In the genomic region with DNA sequence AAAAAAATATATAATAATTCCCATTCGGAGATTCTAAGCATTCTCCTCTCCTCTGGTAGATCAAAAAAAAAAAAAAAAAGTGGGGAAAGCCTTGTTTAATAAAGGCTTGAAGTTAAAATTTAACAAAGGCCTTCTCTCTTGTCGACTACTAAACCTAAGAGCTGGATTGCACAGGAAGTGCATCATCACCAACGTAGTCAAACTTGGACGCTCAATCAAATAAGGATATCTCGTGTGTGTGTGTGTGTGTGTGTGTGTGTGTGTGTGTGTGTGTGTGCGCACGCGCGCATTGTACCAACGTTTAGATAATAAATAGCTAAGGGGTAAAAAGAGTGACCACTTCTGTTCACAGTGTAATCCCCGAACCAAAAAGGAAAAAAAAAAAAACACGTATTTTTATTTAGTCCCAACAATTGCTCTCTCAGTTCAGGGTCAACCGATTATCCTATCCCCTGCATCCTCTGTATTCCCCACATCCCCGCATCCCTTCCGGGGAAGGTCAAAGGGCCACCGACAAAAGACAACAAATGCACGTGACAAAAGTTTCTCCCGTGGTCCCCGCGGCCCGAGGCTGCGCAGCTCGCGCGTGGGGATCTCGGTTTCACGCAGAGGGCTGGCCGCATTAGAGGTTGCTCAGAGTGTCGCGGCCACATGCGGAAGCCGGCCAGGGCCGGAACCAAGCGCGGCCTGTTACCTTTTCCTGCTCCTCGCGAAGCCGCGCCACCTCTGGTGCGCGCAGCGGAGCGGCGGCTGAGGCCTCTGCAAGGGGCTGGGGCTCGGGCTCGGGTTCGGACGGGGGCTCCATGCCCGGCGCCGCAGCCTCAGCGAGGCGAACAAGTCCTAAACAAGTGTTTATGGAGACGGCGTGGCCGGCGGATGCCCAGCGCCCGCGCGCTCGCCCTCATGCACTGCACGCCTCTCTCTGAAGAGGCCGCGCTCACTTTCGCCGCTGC, we compare ENCODE assay signal across 8 mouse cellular contexts. TPM values are rescaled to one million over a fixed set of nuclear protein-coding genes. Genes with fewer than 3 reads are reported as not detected.
DNase-seq lines count a peak whose midpoint lies in the region; ATAC-seq lines count a peak whose summit lies in the region.

No protein-coding gene starts in this region.

- ATAC-seq in CD4-positive, CD25-positive, alpha-beta regulatory T cell, adult 4 months: peak; percentile 74
- ATAC-seq in heart, embryonic 15.5 days (replicated peaks; ENCODE audit: insufficient number of reproducible peaks, insufficient read depth, low FRiP score, low read depth): peak; percentile 78
- ATAC-seq in liver, embryonic 13.5 days (ENCODE audit: low read depth): peak; percentile 81
- peak; percentile 80 for ATAC-seq in stomach, embryonic 14.5 days (ENCODE audit: insufficient number of reproducible peaks, insufficient read depth, low FRiP score, low read depth)

- H3K4me2 ChIP-seq in heart, embryonic 15.5 days: peak overlapping the region; percentile 74
- peak overlapping the region; percentile 93 for H3K4me2 ChIP-seq in liver, embryonic 13.5 days
- H3K4me2 ChIP-seq in stomach, embryonic 14.5 days (replicated peaks; ENCODE audit: low read depth, low read length): peak overlapping the region; percentile 50

- peaks cover 33% of the 10 kb centered on the region for H3K4me1 ChIP-seq in forebrain, embryonic 10.5 days
- H3K4me1 ChIP-seq in heart, embryonic 15.5 days (replicated peaks): peaks cover 4% of the 10 kb centered on the region; the same call in 1 of the 2 replicates
- peaks cover 28% of the 10 kb centered on the region for H3K4me1 ChIP-seq in liver, embryonic 13.5 days (replicated peaks)
- peaks cover 3% of the 10 kb centered on the region; the same call in 1 of the 2 replicates for H3K4me1 ChIP-seq in stomach, embryonic 14.5 days (ENCODE audit: control insufficient read depth, insufficient read depth, low read length)

- DNase-seq in c-Kit-negative CD71-positive TER-119-positive erythroid progenitor cells, embryonic 14.5 days (ENCODE audit: low read depth, low spot score): peak; percentile 26
- DNase-seq in forebrain, embryonic 10.5 days (ENCODE audit: extremely low spot score, low spot score): peak; percentile 76
- peak; percentile 75 to 82 for DNase-seq in kidney, postnatal 25 days
- DNase-seq in liver, embryonic 13.5 days: peak; percentile 62
- DNase-seq in natural killer cell, adult 2 months (ENCODE audit: low spot score in 2 of 2): peak; percentile 77 to 79

- peak overlapping the region; percentile 96 for H3K4me3 ChIP-seq in forebrain, embryonic 10.5 days
- H3K4me3 ChIP-seq in heart, embryonic 15.5 days: peak overlapping the region; percentile 84
- peak overlapping the region; percentile 88 for H3K4me3 ChIP-seq in liver, embryonic 13.5 days (replicated peaks)
- H3K4me3 ChIP-seq in stomach, embryonic 14.5 days (ENCODE audit: low read depth, low read length): peak overlapping the region; percentile 92

- no peaks in the 10 kb centered on the region for H3K9me3 ChIP-seq in forebrain, embryonic 10.5 days
- H3K9me3 ChIP-seq in heart, embryonic 15.5 days (replicated peaks): no peaks in the 10 kb centered on the region
- no peaks in the 10 kb centered on the region for H3K9me3 ChIP-seq in liver, embryonic 13.5 days (replicated peaks)
- H3K9me3 ChIP-seq in stomach, embryonic 14.5 days (ENCODE audit: control insufficient read depth, low read depth, low read length): no peaks in the 10 kb centered on the region

- H3K27me3 ChIP-seq in forebrain, embryonic 10.5 days (ENCODE audit: poor library complexity, severe bottlenecking): no peaks in the 10 kb centered on the region
- H3K27me3 ChIP-seq in heart, embryonic 15.5 days: no peaks in the 10 kb centered on the region
- no peaks in the 10 kb centered on the region for H3K27me3 ChIP-seq in liver, embryonic 13.5 days
- H3K27me3 ChIP-seq in stomach, embryonic 14.5 days (ENCODE audit: control insufficient read depth, insufficient read depth, low read length): no peaks in the 10 kb centered on the region

- H3K27ac ChIP-seq in forebrain, embryonic 10.5 days: peak overlapping the region; percentile 96
- peak overlapping the region; percentile 89 for H3K27ac ChIP-seq in heart, embryonic 15.5 days
- peak overlapping the region; percentile 86 for H3K27ac ChIP-seq in liver, embryonic 13.5 days
- H3K27ac ChIP-seq in stomach, embryonic 14.5 days (ENCODE audit: low read length): peak overlapping the region; percentile 89

- under 1% methylated on average over 67 of the region's 67 CpGs for WGBS in forebrain, embryonic 10.5 days
- under 1% methylated on average over 67 of the region's 67 CpGs for WGBS in heart, embryonic 15.5 days
- WGBS in liver, embryonic 13.5 days (ENCODE audit: insufficient replicate concordance): under 1% methylated on average over 66 of the region's 67 CpGs
- under 1% methylated on average over 66 of the region's 67 CpGs for WGBS in stomach, embryonic 14.5 days

- peak overlapping the region; percentile 81 for H3K9ac ChIP-seq in heart, embryonic 15.5 days
- peak overlapping the region; percentile 86 for H3K9ac ChIP-seq in liver, embryonic 13.5 days
- peak overlapping the region; percentile 86 for H3K9ac ChIP-seq in stomach, embryonic 14.5 days (replicated peaks; ENCODE audit: low read depth, low read length)

- no peaks in the 10 kb centered on the region for H3K36me3 ChIP-seq in forebrain, embryonic 10.5 days (replicated peaks)
- H3K36me3 ChIP-seq in heart, embryonic 15.5 days: no peaks in the 10 kb centered on the region
- no peaks in the 10 kb centered on the region for H3K36me3 ChIP-seq in liver, embryonic 13.5 days
- H3K36me3 ChIP-seq in stomach, embryonic 14.5 days (ENCODE audit: control insufficient read depth, insufficient read depth, low read length): no peaks in the 10 kb centered on the region

RNA-seq across cellular contexts. Expression of a gene that starts 4.7 kb away (rescaled TPM):
- 10 to 100 TPM; 14.7 to 20.8 TPM for polyA plus RNA-seq in CD4-positive, CD25-positive, alpha-beta regulatory T cell, adult 4 months (2017; shearing (Covaris generic))
- 44.4 and 49.3 TPM in 2 replicates for polyA plus RNA-seq in forebrain, embryonic 10.5 days (2016; fragmentation: Nextera tagmentation; extraction: Ambion mirVana)
- 27.5 and 30.8 TPM in 2 replicates for polyA plus RNA-seq in heart, embryonic 15.5 days (2015; fragmentation: Nextera tagmentation; extraction: Ambion mirVana)
- 18.2 and 21.0 TPM in 2 replicates for polyA plus RNA-seq in liver, embryonic 13.5 days (2015; fragmentation: Nextera tagmentation; extraction: Ambion mirVana)
- 42.0 and 45.2 TPM in 2 replicates for polyA plus RNA-seq in stomach, embryonic 14.5 days (2014; fragmentation: Nextera tagmentation; extraction: Ambion mirVana)

Comparison
In these comparisons a context has a peak if more than half of its experiments do, and no peak if none do; other contexts are left out.
1. Peak in every context shown above with its lines: DNase-seq, ATAC-seq, H3K4me3 ChIP-seq and H3K27ac ChIP-seq.
2. DNase-seq: peak in every context shown above with its lines; median percentile 78 in kidney, postnatal 25 days; 78 in natural killer cell, adult 2 months; 76 in forebrain, embryonic 10.5 days; 62 in liver, embryonic 13.5 days; 26 in c-Kit-negative CD71-positive TER-119-positive erythroid progenitor cells, embryonic 14.5 days.